Mouse (Mus musculus) heart, embryonic 14.5 days (tissue): ENCODE measurements around the gene Hoxc10. TPM values are rescaled to one million over a fixed set of nuclear protein-coding genes. Genes with fewer than 3 reads are reported as not detected.
A peak's percentile ranks its signal among the peaks of the same experiment; 100 is the strongest.

Experiments used
- ATAC-seq: fragments of 200-750 bp; cut with Nextera tagmentation; 2 replicates; pipeline ENCODE4 v1.8.0; 2017; ENCODE audit warnings: low read depth, moderate TSS enrichment; ENCODE audit not compliant: insufficient number of reproducible peaks, insufficient read depth, low FRiP score
- H3K27ac ChIP-seq, 2 experiments: fragments of 200-500 bp in 1 of 2; fragments of 300-500 bp in 1 of 2; sonication (generic) in 1 of 2; replicated peaks in 1 of 2; 2 replicates each; pipeline ENCODE4 v1.5.1; 2012 to 2014; ENCODE audit warnings: low read depth in 2 of 2, low read length in 2 of 2, control low read depth in 1 of 2, mild to moderate bottlenecking in 1 of 2, mixed read lengths in 1 of 2; ENCODE audit not compliant: control insufficient read depth in 1 of 2, insufficient read depth in 1 of 2
- H3K27me3 ChIP-seq: fragments of 300-500 bp; sonication (generic); 2 replicates; pipeline ENCODE4 v1.6.1; 2014; ENCODE audit warnings: mild to moderate bottlenecking, low read length, control low read depth; ENCODE audit not compliant: control insufficient read depth, insufficient read depth
- H3K36me3 ChIP-seq: fragments of 300-500 bp; sonication (generic); 2 replicates; pipeline ENCODE4 v1.6.1; 2014; ENCODE audit warnings: mild to moderate bottlenecking, control low read depth, low read length, mixed read lengths; ENCODE audit not compliant: control insufficient read depth, insufficient read depth
- H3K4me1 ChIP-seq, 2 experiments: fragments of 200-500 bp in 1 of 2; fragments of 300-500 bp in 1 of 2; sonication (generic) in 1 of 2; 2 replicates each; pipeline ENCODE4 v1.6.1; 2012 to 2014; ENCODE audit warnings: low read length in 2 of 2, control low read depth in 1 of 2, mixed read lengths in 1 of 2; ENCODE audit not compliant: control insufficient read depth in 2 of 2, insufficient read depth in 2 of 2
- H3K4me2 ChIP-seq: fragments of 300-500 bp; sonication (generic); 2 replicates; pipeline ENCODE4 v1.6.1; 2014; ENCODE audit warnings: mild to moderate bottlenecking, low read length
- H3K4me3 ChIP-seq, 2 experiments: fragments of 200-500 bp in 1 of 2; fragments of 300-500 bp in 1 of 2; sonication (generic) in 1 of 2; 2 replicates each; pipeline ENCODE4 v1.5.1; 2012 to 2014; ENCODE audit warnings: low read length in 2 of 2, mild to moderate bottlenecking in 2 of 2, control low read depth in 1 of 2, low read depth in 1 of 2, moderate library complexity in 1 of 2; ENCODE audit not compliant: control insufficient read depth in 1 of 2, insufficient read depth in 1 of 2
- H3K9ac ChIP-seq: fragments of 300-500 bp; sonication (generic); 2 replicates; pipeline ENCODE4 v1.6.1; 2014; ENCODE audit warnings: mild to moderate bottlenecking, low read length
- H3K9me3 ChIP-seq: fragments of 300-500 bp; sonication (generic); 2 replicates; pipeline ENCODE4 v1.6.1; 2016; ENCODE audit warnings: low read length, control low read depth; ENCODE audit not compliant: control insufficient read depth
- WGBS: fragments of 180-500 bp; shearing (Covaris S2); extraction: QIAGEN DNeasy Blood & Tissue Kit; methylation state at CpG from one replicate; pipeline ENCODE4 v1.1.7; 2014; 5-methylcytosine and 5-hydroxymethylcytosine counted together
- polyA plus RNA-seq: library from polyadenylated mRNA; unstranded; fragments of >200 nt; fragmentation: Nextera tagmentation; extraction: Ambion mirVana; gene quantifications from 2 replicates; pipeline ENCODE4 v1.2.1, GENCODE M21; 2014

Gene Hoxc10
- not detected in 2 replicates for polyA plus RNA-seq

DNA sequence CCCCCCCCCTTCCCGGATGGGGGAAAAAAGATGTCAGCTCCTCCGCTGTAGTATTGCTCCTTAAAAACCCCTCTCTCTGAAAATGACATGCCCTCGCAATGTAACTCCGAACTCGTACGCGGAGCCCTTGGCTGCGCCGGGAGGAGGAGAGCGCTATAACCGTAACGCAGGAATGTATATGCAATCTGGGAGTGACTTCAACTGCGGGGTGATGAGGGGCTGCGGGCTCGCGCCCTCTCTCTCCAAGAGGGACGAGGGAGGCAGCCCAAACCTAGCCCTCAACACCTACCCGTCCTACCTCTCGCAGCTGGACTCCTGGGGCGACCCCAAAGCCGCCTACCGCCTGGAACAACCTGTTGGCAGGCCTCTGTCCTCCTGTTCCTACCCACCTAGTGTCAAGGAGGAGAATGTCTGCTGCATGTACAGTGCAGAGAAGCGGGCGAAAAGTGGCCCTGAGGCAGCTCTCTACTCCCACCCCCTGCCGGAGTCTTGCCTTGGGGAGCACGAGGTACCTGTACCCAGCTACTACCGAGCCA is at the start of gene Hoxc10:
TSS of gene Hoxc10 (plus strand) at position 21 of the 536 bp plus-strand sequence.
- no peaks in the 10 kb centered on the region for H3K36me3 ChIP-seq
- no peak within 1 kb of the TSS for H3K27ac ChIP-seq
- no peak within 1 kb of the TSS for H3K9ac ChIP-seq
- no peaks in the 10 kb centered on the region; a peak in 1 of 4 replicates for H3K4me1 ChIP-seq
- H3K4me3 ChIP-seq: peak within 1 kb of the TSS in 1 of 2 experiments; percentile 16; a peak in 1 of 4 replicates
- no peaks in the 10 kb centered on the region for H3K9me3 ChIP-seq
- no peak for ATAC-seq
- peaks cover 99% of the 10 kb centered on the region for H3K27me3 ChIP-seq
- H3K4me2 ChIP-seq: peak within 1 kb of the TSS; percentile 44
- 3% methylated on average over 27 of the region's 27 CpGs for WGBS

DNA sequence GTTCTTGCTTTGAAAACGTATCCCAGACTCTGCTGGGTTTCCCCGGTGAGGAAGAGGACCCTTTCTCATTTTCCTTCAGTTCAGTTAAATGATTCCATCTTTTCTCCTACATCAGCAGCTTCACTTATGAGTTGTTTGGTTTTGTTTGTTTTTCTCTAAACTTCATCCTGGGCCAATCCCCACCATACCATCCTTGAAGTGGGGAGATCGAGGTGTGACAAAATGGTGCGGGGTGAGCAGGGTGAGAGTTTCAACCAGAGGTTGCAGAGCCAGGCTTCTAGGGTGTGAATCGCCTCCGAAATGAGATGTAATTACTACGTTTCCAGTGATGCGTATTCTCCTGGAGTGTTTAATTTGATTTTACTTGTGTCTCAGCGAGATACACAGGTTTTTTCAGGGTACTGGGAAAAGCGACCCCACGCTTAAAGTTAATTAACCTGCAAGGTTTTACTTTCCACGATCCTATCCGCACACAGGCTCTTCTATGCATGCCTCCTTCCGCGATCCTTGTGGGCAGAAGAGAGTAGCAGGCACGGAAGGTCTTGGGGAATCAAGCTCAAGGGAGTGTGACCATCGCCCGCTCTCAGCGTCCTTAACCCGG is 48.5 kb upstream of the Hoxc10 start:
- Histone ChIP-seq H3K4me2 (no peak overlapping the region), H3K9me3 (no peaks in the 10 kb centered on the region), H3K27me3 (peaks cover 99% of the 10 kb centered on the region), H3K9ac (no peak overlapping the region), H3K36me3 (no peaks in the 10 kb centered on the region), H3K4me1 (peaks cover 3 to 7% of the 10 kb centered on the region in 2 experiments; a peak in 2 of 4 replicates), H3K27ac (no peak overlapping the region), H3K4me3 (no peak overlapping the region)
- WGBS: 1% methylated on average over 20 of the region's 20 CpGs
- no peak for ATAC-seq

- Histone ChIP-seq H3K4me2 (no peak overlapping the region), H3K27ac (no peak overlapping the region), H3K4me1 (peaks cover 3 to 7% of the 10 kb centered on the region in 2 experiments; a peak in 2 of 4 replicates), H3K9me3 (no peaks in the 10 kb centered on the region), H3K27me3 (peaks cover 99% of the 10 kb centered on the region), H3K36me3 (no peaks in the 10 kb centered on the region), H3K4me3 (no peak overlapping the region), H3K9ac (no peak overlapping the region)
- ATAC-seq: no peak
- 2% methylated on average over 7 of the region's 7 CpGs for whole genome bisulfite sequencing
Measured at GRCm38 (mm10) chr15:102918611-102919265, 47.9 kb upstream of the Hoxc10 start.

GRCm38 (mm10) chr15:102919336-102920180 is 47.0 kb upstream of the Hoxc10 start:
- Histone ChIP-seq H3K4me2 (no peak overlapping the region), H3K27me3 (peaks cover 99% of the 10 kb centered on the region), H3K36me3 (no peaks in the 10 kb centered on the region), H3K4me1 (peaks cover 3 to 7% of the 10 kb centered on the region in 2 experiments; a peak in 2 of 4 replicates), H3K9me3 (no peaks in the 10 kb centered on the region), H3K27ac (no peak overlapping the region), H3K9ac (no peak overlapping the region), H3K4me3 (no peak overlapping the region)
- 7% methylated on average over 12 of the region's 12 CpGs for WGBS
- ATAC-seq: no peak

DNA sequence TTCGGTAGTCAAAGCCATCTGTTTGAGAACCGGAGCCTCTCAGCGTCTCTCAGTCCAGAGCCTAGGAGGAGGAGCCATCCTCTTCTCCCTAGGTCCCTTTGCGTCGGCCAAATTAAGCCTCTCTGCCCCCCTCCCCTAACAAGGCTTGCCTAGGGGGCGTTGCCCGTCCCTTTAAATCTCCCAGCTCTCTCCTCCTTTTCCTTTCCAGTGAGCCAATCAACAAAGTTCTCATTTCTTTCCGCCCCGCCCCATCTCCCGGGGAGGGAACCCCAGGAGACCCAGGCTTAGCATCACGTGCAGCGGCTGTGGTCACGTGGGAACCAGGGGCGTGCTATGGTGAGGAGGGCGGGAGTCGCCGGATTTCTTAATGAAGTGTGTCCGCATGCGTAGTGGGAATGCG is 46.0 kb upstream of the Hoxc10 start:
- no peak for ATAC-seq
- Histone ChIP-seq H3K4me3 (peak overlapping the region in 1 of 2 experiments; percentile 24; a peak in 2 of 4 replicates), H3K27ac (no peak overlapping the region), H3K4me1 (peaks cover 3 to 7% of the 10 kb centered on the region in 2 experiments; a peak in 2 of 4 replicates), H3K9ac (no peak overlapping the region), H3K36me3 (no peaks in the 10 kb centered on the region), H3K4me2 (peak overlapping the region; percentile 52), H3K9me3 (no peaks in the 10 kb centered on the region), H3K27me3 (peaks cover 100% of the 10 kb centered on the region)
- under 1% methylated on average over 20 of the region's 20 CpGs for WGBS

DNA sequence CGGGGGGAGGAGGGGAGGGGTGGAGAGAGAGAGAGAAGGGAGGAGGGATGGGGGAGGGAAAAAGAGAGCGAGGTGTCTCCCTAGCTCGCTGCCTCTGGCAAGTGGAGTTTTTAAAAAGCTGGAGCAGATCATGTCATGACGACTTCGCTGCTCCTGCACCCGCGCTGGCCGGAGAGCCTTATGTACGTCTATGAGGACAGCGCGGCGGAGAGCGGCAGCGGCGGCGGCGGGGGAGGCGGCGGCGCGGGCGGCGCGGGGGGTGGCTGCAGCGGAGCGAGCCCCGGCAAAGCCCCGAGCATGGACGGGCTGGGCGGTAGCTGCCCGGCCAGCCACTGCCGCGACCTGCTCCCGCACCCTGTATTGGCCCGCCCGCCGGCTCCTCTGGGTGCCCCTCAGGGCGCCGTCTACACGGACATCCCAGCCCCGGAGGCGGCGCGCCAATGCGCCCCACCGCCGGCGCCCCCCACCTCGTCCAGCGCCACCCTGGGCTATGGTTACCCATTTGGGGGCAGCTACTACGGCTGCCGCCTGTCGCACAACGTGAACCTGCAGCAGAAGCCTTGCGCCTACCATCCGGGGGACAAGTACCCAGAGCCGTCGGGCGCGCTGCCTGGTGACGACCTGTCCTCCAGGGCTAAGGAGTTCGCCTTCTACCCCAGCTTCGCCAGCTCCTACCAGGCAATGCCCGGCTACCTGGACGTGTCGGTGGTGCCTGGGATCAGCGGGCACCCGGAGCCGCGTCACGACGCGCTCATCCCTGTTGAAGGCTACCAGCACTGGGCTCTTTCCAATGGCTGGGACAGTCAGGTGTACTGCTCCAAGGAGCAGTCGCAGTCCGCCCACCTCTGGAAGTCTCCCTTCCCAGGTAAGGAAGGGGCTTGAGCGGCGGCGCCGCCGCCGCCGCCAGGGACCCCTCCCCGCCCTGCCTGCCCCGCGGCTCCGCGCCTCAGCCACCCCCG is 45.3 kb upstream of the Hoxc10 start, which contains the start of gene Hoxc13:
TSS of gene Hoxc13 (plus strand) at position 51 of the 959 bp plus-strand sequence.
- Histone ChIP-seq H3K9ac (no peak within 1 kb of the TSS), H3K27me3 (peaks cover 100% of the 10 kb centered on the region), H3K9me3 (no peaks in the 10 kb centered on the region), H3K27ac (no peak within 1 kb of the TSS), H3K4me1 (peaks cover 3 to 7% of the 10 kb centered on the region in 2 experiments; a peak in 2 of 4 replicates), H3K4me2 (peak within 1 kb of the TSS; percentile 52), H3K36me3 (no peaks in the 10 kb centered on the region), H3K4me3 (peak within 1 kb of the TSS in 1 of 2 experiments; percentile 24; a peak in 2 of 4 replicates)
- under 1% methylated on average over 75 of the region's 88 CpGs for WGBS
- ATAC-seq: no peak
